Mouse (Mus musculus) neural tube, embryonic 15.5 days (tissue): Measurements from ENCODE around the gene Slc26a6. TPM values are rescaled to one million over a fixed set of nuclear protein-coding genes. Genes with fewer than 3 reads are reported as not detected.

ENCODE experiments used
- ATAC-seq: fragments of 200-750 bp; cut with Nextera tagmentation; 2 replicates; pipeline ENCODE4 v1.8.0; 2017; ENCODE audit warnings: mild to moderate bottlenecking, moderate TSS enrichment, moderate library complexity; ENCODE audit not compliant: low FRiP score
- H3K27ac ChIP-seq: fragments of 300-500 bp; sonication (generic); replicated peaks from 2 replicates; pipeline ENCODE4 v1.5.1; 2015; ENCODE audit warnings: mild to moderate bottlenecking, inconsistent platforms
- H3K27me3 ChIP-seq: fragments of 300-500 bp; sonication (generic); replicated peaks from 2 replicates; pipeline ENCODE4 v1.6.1; 2015; ENCODE audit warnings: inconsistent platforms
- H3K36me3 ChIP-seq: fragments of 300-500 bp; sonication (generic); 2 replicates; pipeline ENCODE4 v1.6.1; 2015; ENCODE audit warnings: inconsistent platforms
- H3K4me1 ChIP-seq: fragments of 300-500 bp; sonication (generic); 2 replicates; pipeline ENCODE4 v1.6.1; 2015; ENCODE audit warnings: inconsistent platforms
- H3K4me2 ChIP-seq: fragments of 300-500 bp; sonication (generic); 2 replicates; pipeline ENCODE4 v1.6.1; 2015; ENCODE audit warnings: inconsistent platforms, mild to moderate bottlenecking, moderate library complexity
- H3K4me3 ChIP-seq: fragments of 300-500 bp; sonication (generic); replicated peaks from 2 replicates; pipeline ENCODE4 v1.5.1; 2015; ENCODE audit warnings: mild to moderate bottlenecking, inconsistent platforms
- H3K9ac ChIP-seq: fragments of 300-500 bp; sonication (generic); replicated peaks from 2 replicates; pipeline ENCODE4 v1.6.1; 2015; ENCODE audit warnings: mild to moderate bottlenecking, inconsistent platforms
- H3K9me3 ChIP-seq: fragments of 300-500 bp; sonication (generic); replicated peaks from 2 replicates; pipeline ENCODE4 v1.6.1; 2016; ENCODE audit warnings: inconsistent platforms
- WGBS: fragments of 180-500 bp; shearing (Covaris S2); methylation state at CpG from one replicate; pipeline ENCODE4 v1.1.7; 2015; ENCODE audit warnings: mixed read lengths; 5-methylcytosine and 5-hydroxymethylcytosine counted together
- polyA plus RNA-seq: library from polyadenylated mRNA; unstranded; fragments of >200 nt; fragmentation: Nextera tagmentation; extraction: Ambion mirVana; gene quantifications from 2 replicates; pipeline ENCODE4 v1.2.1, GENCODE M21; 2015

Gene Slc26a6
- polyA plus RNA-seq, 1 experiment from 2014 or later = 18.6 TPM

DNA sequence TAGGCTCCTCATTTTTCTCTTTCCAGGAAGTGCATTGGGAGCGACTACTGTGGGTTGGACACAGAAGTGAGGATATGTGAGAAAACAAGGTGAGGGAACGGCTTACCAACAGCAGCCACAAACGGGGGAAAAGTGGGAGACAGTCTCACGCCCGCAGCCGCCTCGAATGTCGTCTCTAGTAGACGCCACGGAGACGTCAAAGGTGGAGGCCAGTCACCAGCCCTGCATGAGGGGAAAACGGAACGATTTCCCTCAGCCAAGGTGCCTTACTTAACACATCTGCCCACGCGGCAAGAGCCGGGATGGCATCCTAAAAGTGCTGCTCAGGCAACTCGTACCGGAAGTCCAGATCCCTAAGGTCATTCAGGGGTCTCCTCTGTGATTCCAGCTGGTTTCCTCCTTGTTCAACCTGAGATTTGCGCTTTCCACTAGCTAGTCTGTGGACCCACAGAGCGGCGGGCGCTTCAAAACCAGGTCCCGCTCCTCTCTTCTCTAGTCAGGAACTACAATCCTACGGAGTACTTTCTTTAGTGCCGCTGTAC is 28.9 kb upstream of the Slc26a6 start:
- Histone ChIP-seq H3K4me1 (peaks cover 39% of the 10 kb centered on the region), H3K27ac (peak overlapping the region; percentile 89), H3K4me3 (peak overlapping the region; percentile 61), H3K9me3 (no peaks in the 10 kb centered on the region), H3K9ac (peak overlapping the region; percentile 43), H3K27me3 (peaks cover 16% of the 10 kb centered on the region), H3K36me3 (peaks cover 13% of the 10 kb centered on the region), H3K4me2 (peak overlapping the region; percentile 92)
- WGBS = 4% methylated on average over 25 of the region's 25 CpGs
- ATAC-seq = no peak

DNA sequence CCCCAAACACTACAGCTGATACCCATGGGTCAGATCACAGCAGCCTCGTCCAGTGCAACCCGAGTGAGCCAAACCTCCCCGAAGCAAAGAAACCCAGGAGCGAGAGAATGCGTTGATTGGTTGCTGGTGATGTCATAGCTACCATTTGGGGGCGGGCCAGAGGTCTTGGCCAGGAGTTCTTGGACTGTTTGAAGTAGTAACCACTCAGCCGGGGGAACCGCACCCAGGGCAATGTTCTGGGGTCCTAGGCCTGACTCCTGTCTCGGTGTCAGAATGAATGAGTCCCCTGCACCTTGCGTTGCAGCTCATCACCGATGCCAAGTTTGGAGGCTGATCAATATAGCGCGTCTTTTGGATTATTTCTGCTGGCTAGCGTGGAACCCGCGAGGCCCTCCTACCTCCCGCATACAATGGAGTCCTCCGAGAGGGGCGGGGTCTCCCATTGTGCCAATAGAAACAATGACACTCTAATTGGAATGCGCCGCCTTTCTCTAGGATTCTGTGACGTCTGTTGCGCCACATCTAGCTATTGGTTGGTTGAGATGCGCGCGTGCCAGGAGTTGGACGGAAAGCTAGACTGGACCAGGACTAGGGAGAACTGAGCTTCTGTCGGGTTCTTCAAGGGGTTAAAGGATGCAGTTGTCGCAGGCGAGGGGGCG is 28.2 kb upstream of the Slc26a6 start:
- H3K4me3 ChIP-seq = peak overlapping the region; percentile 61
- H3K4me1 ChIP-seq = peaks cover 46% of the 10 kb centered on the region
- H3K36me3 ChIP-seq = peaks cover 20% of the 10 kb centered on the region
- peaks cover 19% of the 10 kb centered on the region for H3K27me3 ChIP-seq
- H3K4me2 ChIP-seq = peak overlapping the region; percentile 92
- peak overlapping the region; percentile 89 for H3K27ac ChIP-seq
- no peaks in the 10 kb centered on the region for H3K9me3 ChIP-seq
- ATAC-seq = peak; percentile 93
- WGBS = under 1% methylated on average over 31 of the region's 31 CpGs
- peak overlapping the region; percentile 81 for H3K9ac ChIP-seq

DNA sequence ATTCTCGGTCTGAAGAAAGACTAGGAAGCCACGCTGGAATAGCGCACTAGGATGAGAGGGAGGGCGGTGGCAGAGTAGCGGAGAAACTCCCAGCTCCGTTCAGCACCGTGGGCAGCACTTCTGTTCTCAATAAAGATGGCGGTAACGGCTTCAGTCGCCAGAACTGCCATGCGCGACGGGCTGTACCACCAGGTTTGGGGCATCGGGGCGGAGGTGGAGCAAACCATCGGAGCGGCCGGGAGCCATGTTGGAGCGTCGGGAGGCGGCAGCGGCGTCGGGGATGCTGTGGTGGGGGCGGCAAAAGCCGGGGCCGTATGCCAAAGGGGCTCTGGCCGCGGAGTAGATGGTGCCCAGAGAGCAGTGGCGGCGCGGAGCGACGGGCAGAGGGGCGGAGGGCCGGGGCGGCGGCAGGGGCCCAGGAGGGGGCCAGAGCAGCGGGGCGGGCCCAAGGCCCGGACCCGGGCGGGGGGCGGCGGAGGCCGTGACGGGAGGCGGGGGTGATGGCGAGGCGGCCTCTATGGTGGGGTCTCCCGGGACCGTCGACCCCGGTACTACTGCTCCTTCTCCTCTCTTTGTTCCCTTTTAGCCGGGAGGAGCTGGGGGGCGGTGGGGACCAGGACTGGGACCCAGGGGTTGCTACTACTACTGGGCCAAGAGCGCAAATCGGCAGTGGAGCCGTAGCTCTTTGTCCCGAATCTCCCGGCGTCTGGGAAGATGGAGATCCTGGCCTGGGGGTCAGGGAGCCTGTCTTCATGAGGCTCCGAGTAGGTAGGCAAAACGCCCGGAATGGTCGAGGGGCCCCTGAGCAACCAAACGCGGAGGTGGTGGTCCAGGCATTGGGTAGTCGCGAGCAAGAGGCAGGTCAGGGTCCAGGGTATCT is 27.0 kb upstream of the Slc26a6 start, which contains the start of gene Celsr3:
Celsr3 (plus strand) TSS at position 501 of the 880 bp plus-strand sequence.
- Histone ChIP-seq H3K27me3 (peaks cover 22% of the 10 kb centered on the region), H3K4me2 (peak within 1 kb of the TSS; percentile 92), H3K36me3 (peaks cover 28% of the 10 kb centered on the region), H3K27ac (peak within 1 kb of the TSS; percentile 89), H3K4me3 (peak within 1 kb of the TSS; percentile 61), H3K9me3 (no peaks in the 10 kb centered on the region), H3K9ac (peak within 1 kb of the TSS; percentile 81), H3K4me1 (peaks cover 57% of the 10 kb centered on the region)
- 1% methylated on average over 67 of the region's 70 CpGs for WGBS
- peak; percentile 73 for ATAC-seq

- Histone ChIP-seq H3K4me1 (peaks cover 65% of the 10 kb centered on the region), H3K9me3 (no peaks in the 10 kb centered on the region), H3K27me3 (peaks cover 22% of the 10 kb centered on the region), H3K36me3 (peaks cover 31% of the 10 kb centered on the region), H3K4me2 (peak overlapping the region; percentile 92), H3K9ac (peak overlapping the region; percentile 81), H3K27ac (peak overlapping the region; percentile 89), H3K4me3 (peak overlapping the region; percentile 61)
- no peak for ATAC-seq
- under 1% methylated on average over 39 of the region's 39 CpGs for WGBS
These were observed 26.3 kb upstream of the Slc26a6 start for GRCm38 (mm10) chr9:108826700-108827340.

- H3K36me3 ChIP-seq = peaks cover 33% of the 10 kb centered on the region
- peaks cover 71% of the 10 kb centered on the region for H3K4me1 ChIP-seq
- peak overlapping the region; percentile 92 for H3K4me2 ChIP-seq
- no peaks in the 10 kb centered on the region for H3K9me3 ChIP-seq
- no peak for ATAC-seq
- H3K9ac ChIP-seq = peak overlapping the region; percentile 81
- 14% methylated on average over 34 of the region's 34 CpGs for WGBS
- peak overlapping the region; percentile 89 for H3K27ac ChIP-seq
- peak overlapping the region; percentile 61 for H3K4me3 ChIP-seq
- peaks cover 22% of the 10 kb centered on the region for H3K27me3 ChIP-seq
These were observed 25.6 kb upstream of the Slc26a6 start for GRCm38 (mm10) chr9:108827454-108827853.

GRCm38 (mm10) chr9:108827906-108828305 is 25.2 kb upstream of the Slc26a6 start:
- no peak overlapping the region for H3K27ac ChIP-seq
- ATAC-seq = no peak
- peak overlapping the region; percentile 92 for H3K4me2 ChIP-seq
- no peaks in the 10 kb centered on the region for H3K9me3 ChIP-seq
- peaks cover 76% of the 10 kb centered on the region for H3K4me1 ChIP-seq
- 68% methylated on average over 18 of the region's 18 CpGs for WGBS
- peak overlapping the region; percentile 61 for H3K4me3 ChIP-seq
- H3K36me3 ChIP-seq = peaks cover 37% of the 10 kb centered on the region
- H3K9ac ChIP-seq = peak overlapping the region; percentile 81; the same call in 1 of the 2 replicates
- H3K27me3 ChIP-seq = peaks cover 22% of the 10 kb centered on the region

DNA sequence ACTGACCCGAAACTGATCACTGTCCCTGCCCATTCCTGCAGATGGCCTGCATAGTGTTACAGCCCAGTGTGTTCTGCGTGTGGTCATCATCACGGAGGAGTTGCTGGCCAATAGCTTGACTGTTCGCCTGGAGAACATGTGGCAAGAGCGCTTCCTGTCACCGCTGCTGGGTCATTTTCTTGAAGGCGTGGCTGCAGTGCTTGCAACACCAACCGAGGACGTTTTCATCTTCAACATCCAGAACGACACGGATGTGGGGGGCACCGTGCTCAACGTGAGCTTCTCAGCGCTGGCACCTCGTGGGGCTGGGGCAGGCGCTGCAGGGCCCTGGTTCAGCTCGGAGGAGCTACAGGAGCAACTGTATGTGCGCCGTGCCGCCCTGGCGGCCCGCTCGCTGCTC is 21.4 kb upstream of the Slc26a6 start:
- H3K4me2 ChIP-seq = peak overlapping the region; percentile 63
- peaks cover 72% of the 10 kb centered on the region for H3K36me3 ChIP-seq
- 0 out of 2 replicates have a peak overlapping the region, but pooled peaks have one; percentile 23 for H3K9ac ChIP-seq
- peak overlapping the region; percentile 33 for H3K4me3 ChIP-seq
- H3K4me1 ChIP-seq = peaks cover 55% of the 10 kb centered on the region
- peaks cover 22% of the 10 kb centered on the region for H3K27me3 ChIP-seq
- H3K9me3 ChIP-seq = no peaks in the 10 kb centered on the region
- no peak for ATAC-seq
- no peak overlapping the region for H3K27ac ChIP-seq
- WGBS = 7% methylated on average over 23 of the region's 23 CpGs

DNA sequence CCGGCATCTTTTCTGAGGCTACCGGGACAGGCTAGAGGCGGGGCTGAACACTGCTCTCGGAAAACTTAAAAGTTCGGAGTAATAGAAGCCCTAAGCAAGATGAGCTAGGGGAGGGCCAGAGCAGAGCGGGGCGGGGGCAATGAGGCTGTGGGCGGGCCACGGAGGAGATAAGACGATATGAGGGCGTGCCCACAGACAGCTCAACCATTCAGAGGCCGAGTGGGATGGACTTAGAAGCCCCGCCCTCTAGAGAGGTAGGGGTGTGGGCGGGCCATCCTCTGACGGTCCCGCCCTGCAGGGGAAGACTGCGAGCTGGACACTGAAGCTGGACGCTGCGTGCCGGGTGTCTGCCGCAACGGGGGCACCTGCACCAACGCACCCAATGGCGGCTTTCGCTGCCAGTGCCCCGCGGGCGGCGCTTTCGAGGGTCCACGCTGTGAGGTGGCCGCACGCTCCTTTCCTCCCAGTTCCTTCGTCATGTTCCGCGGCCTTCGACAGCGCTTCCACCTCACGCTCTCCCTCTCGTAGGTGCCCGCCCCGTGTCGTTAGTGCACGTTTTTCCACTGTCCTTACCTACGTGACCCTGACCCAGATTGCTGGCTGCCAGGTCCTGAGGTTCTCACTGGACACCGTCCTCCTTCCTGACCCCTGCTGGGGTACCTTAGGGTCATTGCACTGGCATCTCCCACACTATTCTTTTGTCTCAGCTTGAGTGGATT is 20.5 kb upstream of the Slc26a6 start:
- 7% methylated on average over 45 of the region's 46 CpGs for WGBS
- Histone ChIP-seq H3K27me3 (peaks cover 22% of the 10 kb centered on the region), H3K27ac (no peak overlapping the region), H3K4me1 (peaks cover 45% of the 10 kb centered on the region), H3K36me3 (peaks cover 81% of the 10 kb centered on the region), H3K9me3 (no peaks in the 10 kb centered on the region), H3K4me3 (peak overlapping the region; percentile 33), H3K9ac (no peak overlapping the region), H3K4me2 (peak overlapping the region; percentile 63)
- peak; percentile 93 for ATAC-seq

GRCm38 (mm10) chr9:108842989-108843388 is 10.1 kb upstream of the Slc26a6 start:
- Histone ChIP-seq H3K4me1 (no peaks in the 10 kb centered on the region), H3K36me3 (peaks cover 96% of the 10 kb centered on the region), H3K4me2 (0 out of 2 replicates have a peak overlapping the region, but pooled peaks have one; percentile 9), H3K4me3 (no peak overlapping the region), H3K27me3 (no peaks in the 10 kb centered on the region), H3K9me3 (no peaks in the 10 kb centered on the region), H3K9ac (no peak overlapping the region), H3K27ac (no peak overlapping the region)
- 19% methylated on average over 14 of the region's 14 CpGs for WGBS
- ATAC-seq = no peak

DNA sequence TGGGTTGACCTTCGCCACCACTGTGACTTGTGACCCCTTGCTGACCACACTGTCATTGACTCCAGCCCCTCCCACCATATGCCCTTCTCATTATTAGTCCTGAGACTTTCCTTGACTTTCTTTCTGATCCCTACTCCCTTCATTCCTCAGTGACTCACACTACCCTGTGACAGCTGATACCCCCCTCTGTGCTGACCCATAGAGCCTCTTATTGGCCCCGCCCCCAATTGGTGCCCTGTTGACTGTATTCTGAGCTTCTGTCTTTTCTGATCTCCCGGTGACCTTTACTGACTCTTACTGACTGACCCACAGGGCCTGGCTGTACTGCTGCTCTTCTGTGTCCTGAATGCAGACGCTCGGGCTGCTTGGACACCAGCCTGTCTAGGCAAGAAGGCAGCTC is 7.7 kb upstream of the Slc26a6 start:
- Histone ChIP-seq H3K27ac (no peak overlapping the region), H3K9ac (no peak overlapping the region), H3K36me3 (peaks cover 96% of the 10 kb centered on the region), H3K9me3 (no peaks in the 10 kb centered on the region), H3K27me3 (no peaks in the 10 kb centered on the region), H3K4me3 (no peak overlapping the region), H3K4me1 (0 out of 2 replicates have a peak, but pooled peaks cover 2% of the 10 kb centered on the region), H3K4me2 (no peak overlapping the region)
- no peak for ATAC-seq
- WGBS = 68% methylated on average over 5 of the region's 5 CpGs
